Mouse (Mus musculus) lung, postnatal 0 days (tissue): ENCODE measurements at regions not wholly inside any gene's neighbourhood (a gene's known extent, or its start where the extent isn't known, plus 50 kb on each side); places are given as distances from the start of the nearest gene placed in this dataset.

ENCODE experiments used
- CTCF ChIP-seq: IDR thresholded peaks from 2 replicates; pipeline ENCODE4 v1.5.1; 2016; ENCODE audit warnings: antibody characterized with exemption, mild to moderate bottlenecking
- EP300 ChIP-seq: IDR thresholded peaks from 2 replicates; pipeline ENCODE4 v1.6.1; 2016; ENCODE audit warnings: antibody characterized with exemption, mild to moderate bottlenecking, control low read depth

DNA sequence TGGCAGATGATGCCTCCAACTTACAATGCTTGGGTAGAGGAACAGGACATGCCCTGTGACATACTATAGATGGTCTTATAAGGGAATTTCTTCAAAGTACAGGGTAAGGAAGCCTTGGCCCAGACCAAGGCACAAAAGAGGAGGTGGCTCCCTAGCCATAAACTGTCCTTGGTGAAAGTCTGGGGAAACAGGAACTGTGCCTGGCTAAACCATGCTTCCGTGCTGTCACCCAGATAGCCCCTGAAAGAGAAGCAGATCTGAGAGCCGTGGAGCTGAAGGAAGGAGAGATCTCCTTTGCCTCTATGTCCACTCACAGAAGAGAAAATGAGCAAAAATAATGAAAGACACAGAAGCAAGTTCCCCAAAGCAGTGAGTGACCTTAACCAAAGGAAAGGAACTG is 248.0 kb downstream of the Tcerg1l start:
- TF ChIP-seq CTCF (no peak), EP300 (no peak)
